Comparison of ENCODE assay signal across 20 mouse cellular contexts in genomic region chr1:92045671-92046070, GRCm38 (mm10).
DNase-seq lines count a peak whose midpoint lies in the region; ATAC-seq and TF ChIP-seq lines count a peak whose summit lies in the region.
"Had no signal": no experiment of that assay in that cellular context is flagged by ENCODE, and none has a peak within 500 bp of the region (broad histone marks: within the 10 kb centered on the region; RNA-seq: fewer than 3 reads in every experiment).

No protein-coding gene starts in this region.

- DNase-seq in gastrocnemius, adult 2 months: no peak
- DNase-seq in gastrocnemius, postnatal 25 days: no peak
- DNase-seq in heart, adult 11 months: peak; percentile 79
- DNase-seq in heart, postnatal 14 days: no peak
- no peak for DNase-seq in heart, postnatal 0 days (ENCODE audit: low spot score)
- no peak for DNase-seq in heart, postnatal 36 days
- DNase-seq in NIH3T3 (ENCODE audit: low read depth): peak; percentile 52
- DNase-seq: adrenal gland, adult 2 months; adrenal gland, adult 8-10 months; adrenal gland, postnatal 10 days; adrenal gland, postnatal 14 days; adrenal gland, postnatal 25 days; adrenal gland, postnatal 36 days; B cell, adult 2 months; cerebellum, adult 11 months had no signal

- H3K36me3 ChIP-seq in heart, postnatal 0 days (replicated peaks; ENCODE audit: control insufficient read depth, insufficient read depth, low read length): no peaks in the 10 kb centered on the region

- TF ChIP-seq CTCF in gastrocnemius, adult 2 months (IDR thresholded peaks at IDR 0.05): no peak
- no peak for TF ChIP-seq CTCF in heart, postnatal 0 days (IDR thresholded peaks at IDR 0.05; ENCODE audit: low read depth)

- no peak overlapping the region for H3K9ac ChIP-seq in heart, postnatal 0 days (replicated peaks; ENCODE audit: low read depth, low read length)

- peak overlapping the region; percentile 70 for H3K27ac ChIP-seq in gastrocnemius, adult 2 months
- no peak overlapping the region for H3K27ac ChIP-seq in heart, postnatal 0 days (ENCODE audit: low read depth)

- no peak overlapping the region for H3K4me2 ChIP-seq in heart, postnatal 0 days (ENCODE audit: low read depth, low read length)

- ATAC-seq in heart, postnatal 0 days (ENCODE audit: insufficient read depth, low read depth): peak; percentile 50; the same call in 1 of the 2 replicates
- no peak for ATAC-seq in activated CD4-positive, CD25-positive, alpha-beta regulatory T cell, adult 4 months
- ATAC-seq: CD4-positive, CD25-positive, alpha-beta regulatory T cell, adult 4 months; Patski had no signal

- H3K9me3 ChIP-seq in heart, postnatal 0 days (replicated peaks; ENCODE audit: control insufficient read depth, low read length): no peaks in the 10 kb centered on the region
- H3K9me3 ChIP-seq: G1E had no signal

- intact Hi-C loops in gastrocnemius, adult 2 months (cut with DNase I): no loop called here
- intact Hi-C loops in heart, postnatal 14 days (cut with DNase I): no loop called here
- intact Hi-C loops in heart, postnatal 36 days (cut with DNase I): no loop called here

- no peak for TF ChIP-seq EP300 in heart, postnatal 0 days (IDR thresholded peaks at IDR 0.05; ENCODE audit: low read depth)

- H3K27me3 ChIP-seq in heart, postnatal 0 days (ENCODE audit: control insufficient read depth, insufficient read depth, low read length): no peaks in the 10 kb centered on the region
- H3K27me3 ChIP-seq: CH12.LX, Patski had no signal

- peaks cover 27% of the 10 kb centered on the region for H3K4me1 ChIP-seq in heart, postnatal 0 days (ENCODE audit: control insufficient read depth, insufficient read depth)

- WGBS in heart, postnatal 0 days: 72% methylated on average over 1 of the region's 1 CpGs

- H3K4me3 ChIP-seq in gastrocnemius, adult 2 months: no peak overlapping the region
- no peak overlapping the region for H3K4me3 ChIP-seq in heart, postnatal 0 days (ENCODE audit: low read depth, low read length)

Comparison
In these comparisons a context has a peak if more than half of its experiments do, and no peak if none do; other contexts are left out.
1. DNase-seq: peak in heart, adult 11 months (single experiment) and NIH3T3 (single experiment); none in gastrocnemius, adult 2 months (single experiment), gastrocnemius, postnatal 25 days (single experiment), heart, postnatal 14 days (0 of 2), heart, postnatal 0 days (single experiment) and heart, postnatal 36 days (0 of 2).